Mouse (Mus musculus): ENCODE results near the gene Cd300ld5. TPM values are rescaled to one million over a fixed set of nuclear protein-coding genes. Genes with fewer than 3 reads are reported as not detected.

Gene Cd300ld5
- polyA plus RNA-seq, 2 experiments = 0.13 TPM; not detected in 1

DNA sequence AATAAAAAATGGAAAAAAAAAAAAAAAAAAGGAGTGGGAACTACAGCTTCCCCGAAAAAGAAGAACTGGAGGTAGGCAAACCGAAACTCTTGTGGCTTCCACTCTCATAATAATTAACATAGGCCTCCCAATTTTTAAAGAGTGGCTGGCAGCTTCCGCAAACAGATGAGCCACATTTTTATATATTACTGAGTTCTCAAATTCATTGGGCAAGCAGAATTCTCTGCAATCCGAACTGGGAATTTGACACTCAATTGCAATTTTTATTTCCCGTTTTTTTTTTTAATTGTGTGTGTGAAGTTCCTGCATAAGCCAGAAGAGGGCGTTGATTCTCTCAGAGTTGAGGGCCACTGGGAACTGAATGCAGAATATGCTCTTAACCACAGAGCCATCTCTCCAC lies 29.2 kb upstream of the Cd300ld5 start:
- Histone ChIP-seq H3K27ac (no peak overlapping the region), H3K27me3 (ENCODE audit: control insufficient read depth, insufficient read depth, low read length) (no peaks in the 10 kb centered on the region), H3K9ac (replicated peaks) (no peak overlapping the region), H3K36me3 (replicated peaks; ENCODE audit: control insufficient read depth, insufficient read depth, low read depth) (no peaks in the 10 kb centered on the region), H3K4me2 (ENCODE audit: low read depth) (no peak overlapping the region), H3K9me3 (ENCODE audit: control insufficient read depth, low read length) (no peaks in the 10 kb centered on the region), H3K4me3 (ENCODE audit: insufficient read depth in 1 of 2, low read depth in 2 of 2, low read length in 2 of 2) (no peak overlapping the region), H3K4me1 (replicated peaks; ENCODE audit: control insufficient read depth in 2 of 2, insufficient read depth in 2 of 2, low read length in 1 of 2) (peaks cover 0 to 8% of the 10 kb centered on the region in 2 experiments; a peak in 2 of 4 replicates)
- TF ChIP-seq EP300 (IDR thresholded peaks at IDR 0.05; ENCODE audit: low read depth) = no peak
- no peak; the same call in 1 of the 2 replicates for TF ChIP-seq CTCF (IDR thresholded peaks at IDR 0.05; ENCODE audit: low read depth)
- ATAC-seq (ENCODE audit: insufficient read depth) = no peak
- DNase-seq (ENCODE audit: low read depth in 3 of 3, low spot score in 3 of 3) = no peak
- WGBS (ENCODE audit: insufficient replicate concordance) = 28% methylated on average over 6 of the region's 6 CpGs

DNA sequence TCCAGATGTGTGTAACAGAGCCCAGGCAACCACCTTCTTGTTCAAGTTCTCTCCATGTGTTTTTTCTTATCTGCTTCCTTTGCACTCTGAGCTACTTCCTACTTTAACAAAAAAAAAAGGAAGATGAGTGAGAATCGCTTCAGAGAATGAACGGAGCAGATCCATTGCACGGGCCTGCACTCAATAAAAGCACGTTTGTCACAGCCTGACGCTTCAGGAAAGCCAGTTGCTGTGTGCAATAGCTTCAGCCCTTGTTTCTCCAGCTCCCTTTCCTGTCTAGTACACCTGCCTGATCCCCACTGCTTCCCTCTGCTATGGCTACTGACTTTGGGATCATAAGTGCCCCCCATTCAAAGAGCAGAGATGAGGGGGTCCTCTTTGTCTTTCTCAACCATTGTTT lies 24.5 kb upstream of the Cd300ld5 start, which contains the start of gene Cd300e:
Gene Cd300e, minus strand, starts transcription at position 101 of the 400 bp plus-strand sequence.
- no peak for DNase-seq (ENCODE audit: low read depth in 3 of 3, low spot score in 3 of 3)
- Histone ChIP-seq H3K27ac (no peak within 1 kb of the TSS), H3K9me3 (ENCODE audit: control insufficient read depth, low read length) (no peaks in the 10 kb centered on the region), H3K9ac (replicated peaks) (no peak within 1 kb of the TSS), H3K27me3 (ENCODE audit: control insufficient read depth, insufficient read depth, low read length) (no peaks in the 10 kb centered on the region), H3K4me3 (ENCODE audit: insufficient read depth in 1 of 2, low read depth in 2 of 2, low read length in 2 of 2) (no peak within 1 kb of the TSS), H3K4me2 (ENCODE audit: low read depth) (no peak within 1 kb of the TSS), H3K4me1 (replicated peaks; ENCODE audit: control insufficient read depth in 2 of 2, insufficient read depth in 2 of 2, low read length in 1 of 2) (no peaks in the 10 kb centered on the region), H3K36me3 (replicated peaks; ENCODE audit: control insufficient read depth, insufficient read depth, low read depth) (no peaks in the 10 kb centered on the region)
- no peak for ATAC-seq (ENCODE audit: insufficient read depth)
- 12% methylated on average over 5 of the region's 5 CpGs for WGBS (ENCODE audit: insufficient replicate concordance)
- no peak for TF ChIP-seq EP300 (IDR thresholded peaks at IDR 0.05; ENCODE audit: low read depth)
- no peak for TF ChIP-seq CTCF (IDR thresholded peaks at IDR 0.05; ENCODE audit: low read depth)

DNA sequence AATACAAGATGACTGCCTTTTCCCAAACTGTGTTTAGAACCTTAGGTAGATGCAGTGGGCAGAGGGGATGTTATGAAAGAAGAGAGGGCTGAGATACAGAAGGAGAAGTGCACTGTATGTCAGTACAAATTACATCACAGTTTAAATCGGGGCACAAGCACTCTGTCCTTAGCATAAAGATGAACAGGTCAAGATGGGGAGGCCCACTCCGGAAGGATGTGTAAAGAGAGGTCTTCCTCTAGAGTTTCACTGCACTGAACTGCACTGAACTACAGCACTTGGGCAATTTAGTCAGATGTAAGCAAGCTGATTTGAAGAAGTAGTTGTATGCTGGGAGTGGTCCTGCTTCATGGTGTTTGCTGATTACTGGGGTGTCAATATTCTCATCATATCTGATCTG lies 22.2 kb upstream of the Cd300ld5 start:
- no peak for DNase-seq (ENCODE audit: low read depth in 3 of 3, low spot score in 3 of 3)
- H3K9me3 ChIP-seq (ENCODE audit: control insufficient read depth, low read length) = no peaks in the 10 kb centered on the region
- H3K9ac ChIP-seq (replicated peaks) = no peak overlapping the region

GRCm38 (mm10) chr11:115058701-115059100 lies 21.1 kb upstream of the Cd300ld5 start:
- H3K27me3 ChIP-seq (ENCODE audit: control insufficient read depth, insufficient read depth, low read length) = no peaks in the 10 kb centered on the region
- 55% methylated on average over 4 of the region's 4 CpGs for WGBS (ENCODE audit: insufficient replicate concordance)
- H3K36me3 ChIP-seq (replicated peaks; ENCODE audit: control insufficient read depth, insufficient read depth, low read depth) = no peaks in the 10 kb centered on the region
- TF ChIP-seq EP300 (IDR thresholded peaks at IDR 0.05; ENCODE audit: low read depth) (no peak), CTCF (IDR thresholded peaks at IDR 0.05; ENCODE audit: low read depth) (no peak)
- ATAC-seq (ENCODE audit: insufficient read depth) (no peak), DNase-seq (ENCODE audit: low read depth in 3 of 3, low spot score in 3 of 3) (no peak)
- H3K9me3 ChIP-seq (ENCODE audit: control insufficient read depth, low read length) = no peaks in the 10 kb centered on the region
- H3K4me3 ChIP-seq (ENCODE audit: insufficient read depth in 1 of 2, low read depth in 2 of 2, low read length in 2 of 2) = no peak overlapping the region
- H3K27ac ChIP-seq = no peak overlapping the region
- H3K4me2 ChIP-seq (ENCODE audit: low read depth) = no peak overlapping the region
- no peaks in the 10 kb centered on the region for H3K4me1 ChIP-seq (replicated peaks; ENCODE audit: control insufficient read depth in 2 of 2, insufficient read depth in 2 of 2, low read length in 1 of 2)
- no peak overlapping the region for H3K9ac ChIP-seq (replicated peaks)

More for the DNA sequence above, 22.2 kb upstream of the Cd300ld5 start:
- no peaks in the 10 kb centered on the region for H3K4me1 ChIP-seq (replicated peaks; ENCODE audit: control insufficient read depth in 2 of 2, insufficient read depth in 2 of 2, low read length in 1 of 2)
- WGBS (ENCODE audit: insufficient replicate concordance) = 50% methylated on average over 2 of the region's 2 CpGs
- H3K36me3 ChIP-seq (replicated peaks; ENCODE audit: control insufficient read depth, insufficient read depth, low read depth) = no peaks in the 10 kb centered on the region
- no peak for TF ChIP-seq EP300 (IDR thresholded peaks at IDR 0.05; ENCODE audit: low read depth)
- no peak for TF ChIP-seq CTCF (IDR thresholded peaks at IDR 0.05; ENCODE audit: low read depth)
- H3K4me3 ChIP-seq (ENCODE audit: insufficient read depth in 1 of 2, low read depth in 2 of 2, low read length in 2 of 2) = no peak overlapping the region
- H3K27ac ChIP-seq = no peak overlapping the region
- no peak for ATAC-seq (ENCODE audit: insufficient read depth)
- no peaks in the 10 kb centered on the region for H3K27me3 ChIP-seq (ENCODE audit: control insufficient read depth, insufficient read depth, low read length)
- H3K4me2 ChIP-seq (ENCODE audit: low read depth) = no peak overlapping the region

DNA sequence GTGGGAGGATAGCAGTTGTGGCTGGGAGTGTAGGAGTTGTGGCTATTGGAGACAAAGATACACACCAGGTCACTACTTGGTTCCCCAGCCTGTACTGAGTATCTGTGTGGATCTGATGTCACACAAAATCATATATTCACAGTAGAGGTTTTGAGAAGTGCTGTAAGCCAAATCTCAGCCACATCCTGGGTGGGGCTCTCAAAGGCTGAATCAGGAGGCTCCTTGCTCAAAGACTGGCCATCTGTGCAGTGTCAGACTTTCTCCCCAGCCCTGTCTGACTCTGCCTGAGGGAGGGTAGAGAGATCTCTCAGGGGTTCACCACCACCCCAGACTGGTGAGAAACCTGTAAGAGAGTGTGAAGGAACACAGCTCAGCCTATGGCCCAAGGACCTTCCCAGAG lies 17.0 kb upstream of the Cd300ld5 start:
- Histone ChIP-seq H3K27me3 (ENCODE audit: control insufficient read depth, insufficient read depth, low read length) (no peaks in the 10 kb centered on the region), H3K4me3 (ENCODE audit: insufficient read depth in 1 of 2, low read depth in 2 of 2, low read length in 2 of 2) (no peak overlapping the region), H3K27ac (no peak overlapping the region), H3K4me2 (ENCODE audit: low read depth) (no peak overlapping the region), H3K4me1 (replicated peaks; ENCODE audit: control insufficient read depth in 2 of 2, insufficient read depth in 2 of 2, low read length in 1 of 2) (no peaks in the 10 kb centered on the region), H3K9ac (replicated peaks) (no peak overlapping the region), H3K36me3 (replicated peaks; ENCODE audit: control insufficient read depth, insufficient read depth, low read depth) (no peaks in the 10 kb centered on the region), H3K9me3 (ENCODE audit: control insufficient read depth, low read length) (no peaks in the 10 kb centered on the region)
- TF ChIP-seq EP300 (IDR thresholded peaks at IDR 0.05; ENCODE audit: low read depth) (no peak), CTCF (IDR thresholded peaks at IDR 0.05; ENCODE audit: low read depth) (no peak)
- DNase-seq (ENCODE audit: low read depth in 3 of 3, low spot score in 3 of 3) = no peak
- no peak for ATAC-seq (ENCODE audit: insufficient read depth)
